Mouse (Mus musculus): Measurements from ENCODE around the gene Fabp7. TPM values are rescaled to one million over a fixed set of nuclear protein-coding genes. Genes with fewer than 3 reads are reported as not detected.

Fabp7 gene
- polyA plus RNA-seq, 1 experiment from 2014 or later = 23.0 TPM

DNA sequence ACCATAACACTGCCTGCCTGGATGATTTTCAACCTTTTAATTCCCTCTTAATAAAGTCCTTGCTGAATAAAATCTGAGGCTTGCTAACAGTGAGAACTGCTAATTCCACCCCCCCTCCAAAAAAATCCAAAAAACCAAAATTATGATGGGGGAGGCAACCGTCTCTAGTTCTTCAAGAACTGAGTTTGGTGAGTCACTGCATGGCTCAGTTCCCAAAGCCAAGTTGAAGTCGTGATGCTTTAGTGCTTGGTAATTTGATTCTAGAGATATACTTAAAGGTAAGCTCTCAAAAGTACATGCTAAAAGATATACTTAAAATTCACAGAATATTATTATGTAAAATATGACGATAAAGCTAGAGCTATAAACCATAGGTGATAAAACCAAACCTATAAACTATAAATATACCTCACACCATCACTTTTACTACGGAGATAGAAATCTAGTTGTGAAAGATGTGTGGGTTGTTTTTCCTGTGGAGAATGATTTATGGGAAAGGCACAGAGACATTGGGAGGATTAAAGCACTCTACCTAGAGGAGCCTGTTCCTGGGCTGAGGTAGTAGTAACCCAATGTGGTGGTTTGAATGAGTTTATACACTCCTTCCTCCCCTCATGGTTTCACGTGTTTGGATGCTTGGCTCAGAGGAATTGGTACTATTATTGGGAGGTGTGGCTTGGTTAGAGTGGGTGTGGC, 27.6 kb downstream of the Fabp7 start:
- 82% methylated on average over 5 of the region's 5 CpGs for WGBS
- H3K4me1 ChIP-seq = no peaks in the 10 kb centered on the region

DNA sequence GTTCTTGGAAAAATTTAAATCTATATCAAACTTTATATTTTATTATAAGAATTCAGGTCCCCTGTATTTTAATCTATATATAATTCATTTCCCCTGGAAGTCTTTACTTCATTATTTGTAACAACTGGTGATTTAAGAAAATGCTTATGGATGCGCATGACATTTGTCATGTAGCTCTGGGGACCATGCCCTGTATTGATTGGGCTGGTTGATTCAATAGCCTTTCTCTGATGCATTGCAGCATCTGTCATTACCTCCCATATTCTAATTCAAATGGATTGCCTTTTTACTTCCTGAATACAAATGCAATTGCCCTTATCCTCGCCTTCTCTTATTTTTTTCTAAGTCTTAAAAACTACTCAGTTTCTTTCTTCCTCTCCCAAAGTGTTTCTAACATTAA, 29.6 kb downstream of the Fabp7 start:
- Histone ChIP-seq H3K4me3 (no peak overlapping the region), H3K27ac (no peak overlapping the region), H3K36me3 (no peaks in the 10 kb centered on the region), H3K4me2 (no peak overlapping the region), H3K27me3 (no peaks in the 10 kb centered on the region), H3K9ac (no peak overlapping the region), H3K9me3 (no peaks in the 10 kb centered on the region), H3K4me1 (no peaks in the 10 kb centered on the region)
- WGBS = 80% methylated on average over 2 of the region's 2 CpGs
- ATAC-seq (ENCODE audit: insufficient number of reproducible peaks, insufficient read depth, low FRiP score, low TSS enrichment, low read depth) = no peak

More for the DNA sequence above, 27.6 kb downstream of the Fabp7 start:
- no peaks in the 10 kb centered on the region for H3K9me3 ChIP-seq
- no peaks in the 10 kb centered on the region for H3K27me3 ChIP-seq
- H3K36me3 ChIP-seq = no peaks in the 10 kb centered on the region
- no peak overlapping the region for H3K4me2 ChIP-seq
- ATAC-seq (ENCODE audit: insufficient number of reproducible peaks, insufficient read depth, low FRiP score, low TSS enrichment, low read depth) = no peak
- H3K27ac ChIP-seq = no peak overlapping the region
- no peak overlapping the region for H3K4me3 ChIP-seq
- no peak overlapping the region for H3K9ac ChIP-seq

DNA sequence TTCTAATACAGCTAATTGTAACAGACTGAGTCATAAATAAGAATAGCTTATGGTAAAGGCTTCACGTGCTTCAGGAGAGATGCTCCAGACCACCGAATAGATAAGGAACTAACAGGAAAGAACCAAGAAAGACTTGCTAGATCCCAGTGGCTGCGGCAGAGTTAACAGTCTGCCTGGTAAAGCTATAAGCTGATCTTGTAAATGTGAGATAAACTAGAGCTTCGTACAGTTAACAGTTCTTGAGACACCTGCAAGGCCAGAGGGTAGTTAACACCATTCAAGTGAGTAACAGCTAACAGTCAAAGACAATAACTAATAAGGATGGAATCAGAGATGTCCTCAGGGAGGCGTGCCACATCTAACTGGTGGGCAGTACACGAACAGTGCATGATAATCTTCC, 31.2 kb downstream of the Fabp7 start:
- no peaks in the 10 kb centered on the region for H3K27me3 ChIP-seq
- no peak overlapping the region for H3K4me3 ChIP-seq
- H3K9ac ChIP-seq = no peak overlapping the region
- H3K27ac ChIP-seq = no peak overlapping the region
- no peaks in the 10 kb centered on the region for H3K36me3 ChIP-seq
- 86% methylated on average over 6 of the region's 6 CpGs for WGBS
- no peak overlapping the region for H3K4me2 ChIP-seq
- no peak for ATAC-seq (ENCODE audit: insufficient number of reproducible peaks, insufficient read depth, low FRiP score, low TSS enrichment, low read depth)
- no peaks in the 10 kb centered on the region for H3K9me3 ChIP-seq
- no peaks in the 10 kb centered on the region for H3K4me1 ChIP-seq

DNA sequence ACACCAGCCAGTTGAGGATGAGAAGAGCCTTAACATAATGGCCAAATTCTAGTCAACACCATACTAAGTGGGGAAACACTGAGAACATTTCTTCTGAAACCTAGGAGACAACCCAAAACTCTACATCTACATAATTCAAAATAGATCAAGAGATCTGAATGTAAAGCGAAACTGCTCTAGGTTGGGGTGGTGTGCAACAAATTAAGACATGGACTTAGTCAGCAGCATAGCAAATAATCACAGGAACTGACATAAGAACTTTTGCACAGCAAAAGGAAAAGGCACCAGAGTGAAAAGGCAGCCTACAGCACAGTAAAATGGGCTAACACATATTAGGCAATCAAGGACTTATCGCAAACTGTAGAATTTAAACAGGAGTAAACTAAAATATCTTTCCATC, 34.5 kb downstream of the Fabp7 start:
- no peaks in the 10 kb centered on the region for H3K27me3 ChIP-seq
- no peak overlapping the region for H3K27ac ChIP-seq
- no peaks in the 10 kb centered on the region for H3K9me3 ChIP-seq
- H3K4me1 ChIP-seq = no peaks in the 10 kb centered on the region
- no peak for ATAC-seq (ENCODE audit: insufficient number of reproducible peaks, insufficient read depth, low FRiP score, low TSS enrichment, low read depth)
- H3K4me2 ChIP-seq = no peak overlapping the region
- H3K36me3 ChIP-seq = no peaks in the 10 kb centered on the region
- WGBS = 96% methylated on average over 2 of the region's 2 CpGs
- no peak overlapping the region for H3K9ac ChIP-seq
- H3K4me3 ChIP-seq = no peak overlapping the region

DNA sequence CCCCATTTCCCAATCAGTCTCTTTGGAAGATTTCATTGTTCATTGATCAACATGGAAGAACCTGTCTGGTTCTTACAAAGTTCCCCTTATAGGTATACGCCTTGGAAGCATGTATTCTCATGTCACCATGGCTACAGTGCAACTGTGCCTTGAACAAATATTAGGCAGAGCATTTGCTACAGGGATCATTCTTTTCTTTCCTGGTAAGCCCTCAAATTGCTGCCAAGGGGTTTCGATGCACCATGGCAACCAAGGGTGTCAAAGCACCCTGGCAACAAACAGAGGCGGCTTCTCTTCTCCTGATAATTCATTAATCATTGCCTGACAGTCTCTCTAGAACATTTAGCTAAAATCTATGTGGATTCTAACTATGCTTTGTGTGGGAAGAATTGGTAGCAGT, 37.8 kb downstream of the Fabp7 start:
- H3K4me1 ChIP-seq = no peaks in the 10 kb centered on the region
- 59% methylated on average over 3 of the region's 3 CpGs for WGBS
- H3K27me3 ChIP-seq = no peaks in the 10 kb centered on the region
- H3K36me3 ChIP-seq = no peaks in the 10 kb centered on the region
- no peaks in the 10 kb centered on the region for H3K9me3 ChIP-seq
- ATAC-seq (ENCODE audit: insufficient number of reproducible peaks, insufficient read depth, low FRiP score, low TSS enrichment, low read depth) = no peak
- no peak overlapping the region for H3K4me2 ChIP-seq
- H3K9ac ChIP-seq = no peak overlapping the region
- H3K4me3 ChIP-seq = no peak overlapping the region
- H3K27ac ChIP-seq = no peak overlapping the region

DNA sequence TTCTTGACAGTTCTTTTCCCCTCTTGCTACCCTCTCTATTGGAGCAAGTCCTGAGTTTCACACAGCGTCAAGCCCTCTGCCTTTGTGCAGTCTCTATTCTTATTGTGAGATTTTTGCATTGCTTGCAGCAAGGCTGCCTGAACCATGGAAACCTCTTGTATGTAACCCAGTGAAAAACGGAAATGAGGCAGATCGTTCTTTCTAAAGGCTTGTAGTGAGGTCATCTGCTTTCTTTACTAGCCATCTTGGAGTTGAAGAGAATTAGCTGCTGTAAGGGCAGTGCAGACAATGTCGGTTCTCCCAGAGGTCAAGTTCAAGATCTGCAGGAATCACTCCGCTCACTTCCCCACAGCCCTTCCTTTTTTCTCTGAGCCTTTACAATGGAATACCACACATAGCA, 44.0 kb downstream of the Fabp7 start:
- Histone ChIP-seq H3K4me2 (no peak overlapping the region), H3K4me1 (no peaks in the 10 kb centered on the region), H3K27me3 (no peaks in the 10 kb centered on the region), H3K9me3 (no peaks in the 10 kb centered on the region), H3K27ac (no peak overlapping the region), H3K4me3 (no peak overlapping the region), H3K9ac (no peak overlapping the region), H3K36me3 (no peaks in the 10 kb centered on the region)
- WGBS = 77% methylated on average over 5 of the region's 5 CpGs
- no peak for ATAC-seq (ENCODE audit: insufficient number of reproducible peaks, insufficient read depth, low FRiP score, low TSS enrichment, low read depth)

DNA sequence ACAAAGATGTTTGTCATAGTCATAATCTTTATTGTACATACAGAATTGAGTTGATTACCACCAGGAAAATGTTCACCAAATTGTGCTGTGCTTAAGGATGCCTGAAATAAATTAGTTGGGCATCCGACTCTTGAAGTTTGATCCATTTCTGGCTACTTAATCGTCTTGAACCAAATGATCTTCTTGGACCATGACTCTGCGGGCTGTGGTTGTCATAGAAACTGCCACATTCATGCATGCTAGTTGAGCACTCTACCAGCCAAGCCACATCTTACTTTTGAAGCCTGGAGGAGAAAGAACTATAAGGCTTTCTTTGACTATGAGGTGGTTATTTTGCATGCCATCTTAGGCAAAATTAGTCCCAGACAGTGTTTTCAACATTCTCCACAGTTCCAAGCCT, 44.9 kb downstream of the Fabp7 start:
- H3K4me3 ChIP-seq = no peak overlapping the region
- H3K27ac ChIP-seq = no peak overlapping the region
- no peaks in the 10 kb centered on the region for H3K4me1 ChIP-seq
- H3K9me3 ChIP-seq = no peaks in the 10 kb centered on the region
- WGBS = 69% methylated on average over 3 of the region's 3 CpGs
- no peaks in the 10 kb centered on the region for H3K27me3 ChIP-seq
- no peaks in the 10 kb centered on the region for H3K36me3 ChIP-seq
- H3K4me2 ChIP-seq = no peak overlapping the region
- ATAC-seq (ENCODE audit: insufficient number of reproducible peaks, insufficient read depth, low FRiP score, low TSS enrichment, low read depth) = no peak
- H3K9ac ChIP-seq = no peak overlapping the region

DNA sequence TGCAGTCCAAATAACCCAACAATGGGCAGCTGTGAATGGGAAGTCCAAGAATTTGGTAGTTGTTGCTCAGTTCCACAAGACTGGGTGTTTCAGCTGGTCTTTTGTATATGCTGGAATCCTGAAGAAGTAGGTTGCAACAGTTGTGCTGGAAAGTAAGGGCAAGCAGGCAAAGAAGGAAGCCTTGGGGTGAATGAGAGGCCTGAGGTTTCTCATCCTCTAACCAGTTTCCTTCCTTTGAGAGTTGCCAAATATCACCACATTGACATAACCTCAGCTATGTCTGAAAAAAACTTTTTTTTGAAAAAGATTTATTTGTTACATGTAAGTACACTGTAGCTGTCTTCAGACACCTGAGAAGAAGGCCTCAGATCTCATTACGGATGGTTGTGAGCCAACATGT, 50.4 kb downstream of the Fabp7 start:
- H3K9ac ChIP-seq = no peak overlapping the region
- no peaks in the 10 kb centered on the region for H3K4me1 ChIP-seq
- no peak overlapping the region for H3K27ac ChIP-seq
- ATAC-seq (ENCODE audit: insufficient number of reproducible peaks, insufficient read depth, low FRiP score, low TSS enrichment, low read depth) = no peak
- H3K9me3 ChIP-seq = no peaks in the 10 kb centered on the region
- H3K4me3 ChIP-seq = no peak overlapping the region
- 93% methylated on average over 1 of the region's 1 CpGs for WGBS
- H3K36me3 ChIP-seq = no peaks in the 10 kb centered on the region
- no peaks in the 10 kb centered on the region for H3K27me3 ChIP-seq
- H3K4me2 ChIP-seq = no peak overlapping the region

DNA sequence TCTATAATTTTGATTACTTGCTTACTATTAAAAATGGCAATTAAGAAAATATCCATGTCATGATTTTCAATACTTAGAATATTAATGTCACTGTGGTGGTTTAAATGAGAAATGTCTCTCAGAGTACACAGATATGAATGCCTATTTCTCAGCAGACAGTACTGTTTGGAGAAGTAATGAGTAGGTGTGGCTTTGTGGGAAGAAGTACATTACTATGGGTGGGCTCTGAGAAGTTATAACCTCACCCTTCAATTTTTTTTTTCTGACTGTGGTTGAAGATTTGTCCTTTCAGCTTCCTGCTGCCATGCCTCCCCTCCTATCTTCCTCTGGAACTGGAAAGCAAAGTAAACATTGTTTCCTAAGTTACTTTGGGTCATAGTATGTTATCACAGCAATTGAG, 51.3 kb downstream of the Fabp7 start:
- Histone ChIP-seq H3K4me2 (no peak overlapping the region), H3K27me3 (no peaks in the 10 kb centered on the region), H3K36me3 (no peaks in the 10 kb centered on the region), H3K9me3 (no peaks in the 10 kb centered on the region), H3K27ac (no peak overlapping the region), H3K4me1 (no peaks in the 10 kb centered on the region), H3K9ac (no peak overlapping the region), H3K4me3 (no peak overlapping the region)
- no peak for ATAC-seq (ENCODE audit: insufficient number of reproducible peaks, insufficient read depth, low FRiP score, low TSS enrichment, low read depth)

Other genes starting within 250 kb of the Fabp7 start
- 1.6 and 1.8 TPM in 2 replicates for gene Pkib, start 152.9 kb upstream of the Fabp7 start, polyA plus RNA-seq (2015; fragmentation: Nextera tagmentation; extraction: Ambion mirVana)
- gene Smpdl3a, start 9.5 kb downstream of the Fabp7 start, polyA plus RNA-seq (2015; fragmentation: Nextera tagmentation; extraction: Ambion mirVana) = 14.0 and 16.1 TPM in 2 replicates